Mouse (Mus musculus): ENCODE measurements around the gene Dok3.

- TF ChIP-seq CTCF (IDR thresholded peaks at IDR 0.05) (no peak), EP300 (IDR thresholded peaks at IDR 0.05) (no peak)
These were observed 45.5 kb downstream of the Dok3 start for GRCm38 (mm10) chr13:55483593-55483992.

Measured in lung, postnatal 0 days (tissue).